Mouse (Mus musculus) left cerebral cortex, adult 11 months (tissue): ENCODE data around the gene Cfap65.

Source experiments
- DNase-seq: peaks from one replicate; pipeline ENCODE4 v3.0.0; 2022; ENCODE audit warnings: low spot score

Gene Cfap65

DNA sequence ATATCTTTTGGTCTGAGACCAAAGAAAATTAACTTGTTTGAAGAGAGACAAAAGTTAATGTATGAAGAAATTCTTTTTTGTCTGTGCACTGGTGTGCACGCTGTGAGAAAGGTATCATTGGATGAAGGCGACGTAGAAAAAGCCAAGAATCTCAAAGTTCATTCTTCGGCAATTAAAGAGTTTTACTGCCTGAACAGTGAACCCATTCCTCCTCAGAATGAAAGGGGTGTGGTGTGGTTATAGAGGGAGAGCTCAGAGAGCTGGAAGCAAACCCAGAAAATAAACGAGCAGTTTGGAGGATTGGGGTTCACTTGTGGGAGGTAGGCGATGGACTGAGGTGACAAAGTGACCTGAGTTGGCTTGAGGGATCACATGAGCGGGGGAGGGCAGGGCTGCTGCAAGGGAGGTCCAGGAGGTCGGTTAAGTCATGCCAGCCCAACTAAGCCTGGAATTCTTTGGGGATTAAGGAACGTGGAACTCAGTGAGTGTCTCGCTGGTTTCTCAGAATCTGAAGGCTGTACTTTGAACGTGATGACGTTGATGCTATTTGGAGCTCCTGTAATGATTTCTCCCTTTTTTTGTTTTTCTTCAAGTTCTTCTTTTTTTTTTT is 927 bp upstream of the Cfap65 start:
- DNase-seq: no peak

DNA sequence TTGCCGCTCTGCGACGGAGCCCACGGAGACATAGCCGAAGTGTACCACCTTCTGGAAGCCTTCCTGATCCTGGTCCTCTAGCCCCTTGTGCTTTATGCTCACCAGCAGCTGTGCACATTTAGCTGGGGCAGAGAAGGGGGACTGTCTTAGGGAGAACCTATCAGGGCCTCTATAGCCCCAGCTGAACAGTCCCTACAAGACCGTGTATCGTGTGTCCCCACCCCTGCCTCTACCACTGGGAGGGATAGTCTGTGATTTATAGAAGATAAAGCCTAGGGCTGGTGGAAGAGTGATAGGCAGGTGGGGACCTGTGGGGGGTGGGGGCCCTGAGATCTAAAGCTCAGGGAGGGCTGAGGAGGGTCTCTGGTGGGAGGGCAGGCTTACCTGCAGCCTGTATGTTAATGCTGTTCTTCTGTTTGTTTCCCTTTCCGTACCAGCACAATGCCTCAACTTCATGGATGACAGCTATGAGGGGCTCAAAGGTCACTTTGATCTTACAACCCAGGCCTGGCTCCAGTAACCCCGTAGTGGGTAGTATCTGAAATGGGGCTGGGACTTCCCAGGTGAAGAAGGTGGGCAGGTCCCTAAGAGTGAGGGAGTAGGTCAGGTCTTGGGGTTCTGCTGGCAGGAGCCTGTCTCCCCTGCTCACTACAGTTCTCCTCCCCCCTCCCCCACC is 7.6 kb downstream of the Cfap65 start:
- no peak for DNase-seq

DNA sequence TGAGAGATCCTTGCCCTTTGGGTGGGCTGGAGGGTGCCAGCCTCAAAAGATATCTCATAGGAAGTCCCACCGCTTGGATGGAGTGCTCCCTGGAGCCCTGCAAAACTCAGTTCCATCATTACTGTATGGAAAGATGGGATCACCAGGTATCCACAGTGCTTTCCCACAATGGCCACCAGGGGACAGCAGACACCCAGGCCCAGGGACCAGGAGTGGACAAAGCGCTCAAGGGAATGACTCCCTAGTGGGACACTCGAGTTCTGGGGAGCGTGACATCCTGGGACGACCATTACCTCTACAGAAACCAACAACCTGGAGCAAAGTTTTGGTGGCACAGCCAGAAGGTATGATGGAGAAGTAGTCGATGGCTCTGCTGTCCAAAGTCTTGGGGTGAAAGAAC is 8.7 kb downstream of the Cfap65 start:
- peak; percentile 16 for DNase-seq

DNA sequence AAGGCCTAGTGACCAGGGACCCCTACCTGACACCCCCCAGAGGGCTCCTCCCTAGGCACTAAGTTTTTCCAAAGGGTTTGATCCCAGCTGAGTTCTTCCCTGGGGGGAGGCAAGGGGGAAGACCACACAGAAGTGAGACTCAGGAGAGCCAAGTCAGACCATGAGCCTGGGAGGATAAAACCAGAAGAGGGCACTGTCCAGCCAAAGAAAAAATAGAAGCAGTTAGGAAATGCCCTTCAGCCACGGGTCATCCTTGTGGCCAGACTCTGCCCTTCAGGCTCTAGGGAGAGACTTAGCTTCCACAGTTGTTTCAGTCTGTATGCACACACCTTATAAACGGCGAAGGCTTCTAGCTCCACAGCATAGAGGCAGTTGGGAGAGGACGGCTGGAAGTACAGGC is 10.9 kb downstream of the Cfap65 start:
- no peak for DNase-seq

DNA sequence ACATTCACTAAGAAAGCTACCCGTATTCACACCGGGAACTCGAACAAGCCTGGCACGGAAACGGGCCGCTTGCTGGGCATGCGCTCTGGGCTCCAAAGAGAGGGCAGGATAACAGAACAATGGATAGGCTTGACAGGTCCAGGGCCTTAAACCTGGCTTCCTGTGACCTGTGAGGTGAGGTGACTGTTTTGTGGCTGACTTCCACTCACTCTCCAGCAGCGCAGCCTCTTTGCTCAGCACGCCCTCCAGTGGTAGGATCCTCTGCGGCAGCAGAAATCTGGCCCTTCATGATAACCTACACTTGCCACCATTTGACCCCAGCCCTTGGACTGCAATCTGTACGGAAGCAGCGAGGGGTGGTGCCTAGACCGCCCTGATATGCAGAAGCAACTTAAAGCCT is 19.7 kb downstream of the Cfap65 start:
- no peak for DNase-seq

DNA sequence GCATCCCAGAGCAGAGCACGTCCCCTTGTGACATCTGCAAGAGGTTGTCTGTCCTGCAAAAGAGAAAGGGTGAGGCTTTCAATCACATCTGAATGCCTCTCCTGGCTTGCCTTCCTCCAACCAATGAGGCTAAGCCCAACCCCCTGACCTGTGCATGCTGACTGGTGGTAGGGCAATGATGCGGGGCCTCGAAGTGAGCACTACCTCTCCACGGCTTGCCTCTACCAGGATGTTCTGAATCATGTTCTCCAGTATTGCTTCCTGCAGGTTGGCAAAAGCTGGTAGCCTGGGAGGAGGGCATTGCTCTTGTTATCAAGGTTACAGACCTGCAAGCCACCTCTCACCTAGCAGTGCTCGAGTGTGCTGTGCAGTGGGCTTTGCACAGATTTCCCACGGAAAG is 33.2 kb downstream of the Cfap65 start:
- no peak for DNase-seq

DNA sequence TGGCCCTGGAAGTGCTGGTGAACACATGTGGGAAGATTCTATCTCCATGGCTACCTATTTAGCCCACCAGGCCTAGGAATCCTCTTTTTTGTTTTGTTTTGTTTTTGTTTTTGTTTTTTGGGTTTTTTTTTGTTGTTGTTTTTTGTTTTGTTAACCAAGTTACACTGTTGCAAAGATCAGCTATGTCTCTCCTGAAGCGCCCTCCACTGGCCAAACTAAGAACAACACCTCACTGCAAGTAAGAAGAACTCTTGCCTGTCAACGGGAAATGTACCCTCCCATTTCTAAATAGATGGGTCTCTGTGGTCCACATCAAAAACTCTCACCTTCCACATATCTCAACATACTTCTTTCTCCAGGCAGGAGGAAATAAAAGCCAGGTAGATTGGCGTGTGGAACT is 33.7 kb downstream of the Cfap65 start:
- DNase-seq: no peak

DNA sequence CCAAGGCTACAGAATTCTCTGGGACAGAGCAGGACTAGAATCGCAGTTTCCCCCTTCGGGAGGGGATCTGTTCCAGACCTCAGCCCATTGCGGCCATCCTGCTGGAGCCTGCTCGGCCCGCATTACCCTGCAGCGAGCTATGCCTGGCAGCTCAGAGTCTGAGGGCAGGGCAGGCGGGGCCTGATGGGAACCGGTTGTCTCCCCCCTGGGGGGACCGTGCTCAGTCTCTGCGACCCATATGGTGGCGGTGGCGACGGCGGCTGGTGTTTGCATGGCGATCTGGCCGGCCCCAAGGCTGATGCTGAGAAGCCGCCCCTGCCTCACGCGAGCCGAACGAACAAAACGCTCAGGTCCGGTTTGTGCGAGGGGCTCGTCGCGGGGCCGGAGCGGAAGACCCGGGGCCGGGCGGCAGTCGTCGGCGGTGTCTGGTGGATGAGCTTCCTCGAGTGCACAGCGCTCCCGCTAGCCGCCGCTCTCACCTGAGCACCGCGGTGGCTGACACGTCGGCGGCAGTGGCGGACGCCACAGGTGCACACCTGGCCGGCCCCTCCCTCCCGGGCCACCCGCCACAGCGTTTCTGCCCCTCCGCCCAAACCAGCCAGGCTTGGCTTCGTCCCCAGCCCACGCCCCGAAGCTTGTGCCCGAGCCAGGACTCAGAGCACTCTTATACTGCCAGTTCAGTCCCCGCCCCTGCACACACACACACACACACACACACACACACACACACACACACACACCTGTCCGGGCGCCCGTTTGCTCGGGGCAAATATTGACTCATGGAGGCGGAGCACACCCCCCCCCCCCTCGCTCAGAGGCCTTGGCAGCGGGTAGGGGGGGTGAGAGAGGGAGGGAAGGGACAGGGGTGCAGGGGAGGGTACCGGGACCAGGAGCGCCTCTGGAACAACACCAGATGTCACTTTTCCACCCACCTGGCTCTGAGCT is 34.8 kb downstream of the Cfap65 start:
- no peak for DNase-seq

DNA sequence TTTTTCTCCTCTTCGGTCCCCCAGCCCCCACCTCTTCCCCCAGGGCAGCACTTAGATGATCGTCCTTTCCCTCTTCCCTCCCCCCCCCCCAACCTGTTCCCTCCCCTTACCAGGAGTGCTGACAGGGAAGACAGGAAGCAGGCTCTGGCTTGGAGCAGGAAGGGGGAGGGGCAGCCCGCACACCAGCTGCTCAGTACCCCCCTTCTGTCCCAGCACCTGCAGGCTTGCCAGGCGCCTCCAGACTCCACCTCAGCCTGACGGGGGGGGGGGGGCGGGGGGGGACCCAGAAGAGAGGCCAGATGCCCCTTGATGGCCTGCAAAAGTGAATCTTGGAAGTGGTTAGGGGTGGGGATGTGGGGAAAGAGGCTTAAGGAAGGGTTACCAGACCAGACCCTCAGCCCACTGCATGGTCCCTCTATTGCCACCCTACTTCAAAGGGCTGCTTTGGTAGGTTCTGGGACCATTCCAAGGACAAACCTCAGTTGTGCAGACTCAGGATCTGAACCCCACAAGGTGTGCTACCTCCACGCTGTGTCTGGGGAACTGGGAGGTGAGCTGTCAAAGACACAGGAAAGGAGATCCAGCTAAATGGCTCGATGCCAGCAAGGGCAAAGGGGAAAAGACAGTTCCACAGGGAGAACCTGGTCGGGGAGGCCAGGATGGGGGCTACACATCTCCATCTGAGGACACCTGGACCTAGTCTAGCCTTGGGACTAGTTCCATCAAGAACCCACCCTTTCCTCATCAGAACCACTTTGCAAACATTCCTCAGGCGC is 36.6 kb downstream of the Cfap65 start:
- DNase-seq: no peak

DNA sequence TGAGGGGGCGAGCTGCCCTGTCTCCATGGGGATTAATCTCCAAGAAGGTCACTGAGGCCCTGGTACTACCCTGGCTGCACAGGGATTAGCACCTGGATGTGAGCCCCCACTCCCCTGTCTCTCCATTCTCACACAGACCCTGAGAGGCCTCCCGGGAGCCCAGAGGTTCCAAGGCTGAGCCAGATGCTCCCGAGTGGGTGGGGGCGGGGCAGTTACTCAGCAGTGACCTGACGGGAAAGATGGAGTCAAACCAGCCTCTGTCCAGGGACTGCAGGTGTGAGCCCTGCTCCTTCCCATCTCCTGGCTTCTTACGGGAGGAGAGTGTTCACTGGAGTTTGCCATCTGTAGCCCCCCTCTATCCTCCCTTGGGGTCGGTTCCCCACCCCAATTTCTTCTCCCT is 37.4 kb downstream of the Cfap65 start:
- no peak for DNase-seq

DNA sequence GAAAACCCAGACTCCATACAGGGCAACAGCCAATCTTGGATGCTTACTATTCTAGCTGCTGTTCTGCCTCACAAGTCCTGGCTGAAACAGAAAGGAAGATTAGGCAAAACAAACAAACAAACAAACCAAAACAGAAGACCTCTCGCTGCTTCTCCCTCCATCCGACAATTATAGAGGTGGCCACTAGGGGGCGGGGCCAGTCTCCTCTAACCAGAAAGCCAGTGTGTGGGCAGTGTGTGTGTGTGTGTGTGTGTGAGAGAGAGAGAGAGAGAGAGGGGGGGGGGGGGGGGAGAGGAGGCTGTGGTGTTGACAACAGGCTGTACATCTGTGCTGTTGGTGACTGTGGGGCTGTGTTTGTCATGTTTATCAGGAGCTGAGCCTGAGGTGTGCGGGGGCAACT is 40.4 kb downstream of the Cfap65 start:
- peak; percentile 26 for DNase-seq

DNA sequence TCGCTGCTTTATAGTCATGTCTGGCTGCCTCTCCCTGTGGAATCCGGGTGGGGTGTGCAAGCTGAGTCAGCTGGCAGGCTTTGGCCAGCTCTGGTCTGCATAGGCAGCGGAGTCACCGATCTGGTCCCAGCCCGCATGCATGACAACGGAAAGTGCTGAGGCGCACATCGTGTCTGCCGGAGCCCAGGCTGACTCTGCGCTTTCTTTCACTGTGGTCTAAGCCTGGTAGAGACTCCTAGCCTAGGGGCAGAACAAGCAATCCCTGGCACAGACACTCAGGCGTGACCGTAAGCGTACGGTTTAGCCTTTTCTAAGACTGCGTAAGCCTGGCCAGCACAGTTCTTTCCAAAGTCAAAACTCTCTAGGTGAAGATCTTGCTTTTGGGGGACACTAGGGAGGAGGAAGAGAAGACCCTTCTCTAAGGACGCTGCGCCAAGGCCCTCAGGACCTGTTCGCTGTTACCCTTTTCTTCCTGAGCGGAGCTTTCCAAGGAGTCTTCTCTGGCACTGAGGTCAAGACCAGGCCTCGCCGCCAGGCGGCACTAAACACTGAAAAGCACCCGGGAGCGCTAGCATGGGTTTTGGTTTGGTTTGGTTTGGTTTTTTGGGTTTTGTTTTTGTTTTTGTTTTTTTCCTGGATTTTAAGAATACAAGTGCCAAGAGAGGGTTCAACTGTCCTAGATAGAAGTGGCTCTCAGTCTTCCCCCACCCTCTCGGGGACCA is 42.1 kb downstream of the Cfap65 start, which contains the start of gene Cryba2:
TSS of gene Cryba2 (minus strand) at position 10 of the 722 bp plus-strand sequence.
- no peak for DNase-seq

DNA sequence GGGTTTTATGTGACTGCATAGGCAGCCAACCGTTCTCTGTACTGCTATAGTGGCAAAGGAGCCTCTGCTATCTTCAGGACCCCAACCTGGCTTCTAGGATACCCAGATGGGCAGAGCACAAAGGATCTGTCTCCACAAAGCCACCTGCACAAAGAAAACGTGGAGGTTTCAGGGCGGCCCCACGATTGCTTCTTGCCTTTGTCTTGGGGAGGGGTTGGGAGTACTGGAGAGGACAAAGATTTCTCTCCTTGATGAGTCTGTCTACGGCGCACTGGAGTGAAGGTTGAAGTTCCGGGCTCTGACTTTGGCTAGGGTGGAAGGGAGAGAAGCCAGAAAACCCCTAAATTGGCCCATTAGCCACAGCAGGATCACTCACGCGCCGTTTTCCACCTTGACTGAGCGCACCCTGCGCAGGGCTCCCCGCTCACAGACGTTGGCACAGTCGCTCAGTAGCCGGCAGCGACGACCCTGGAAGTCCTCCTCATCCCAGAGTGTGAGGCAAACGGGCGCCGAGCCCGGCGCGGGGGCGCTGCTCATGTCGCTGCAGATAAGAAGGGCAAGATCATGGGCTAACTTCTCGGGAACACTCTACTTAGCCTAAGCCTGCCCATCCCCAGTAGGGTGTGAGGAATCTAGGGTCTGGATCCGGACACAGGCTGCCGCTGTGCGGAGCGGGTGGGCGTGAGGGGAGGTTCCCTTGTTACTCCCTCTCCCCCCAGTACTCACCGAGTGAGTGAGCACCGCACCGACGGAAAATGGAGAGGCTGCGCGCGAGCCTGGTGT is 42.9 kb downstream of the Cfap65 start:
- DNase-seq: no peak

DNA sequence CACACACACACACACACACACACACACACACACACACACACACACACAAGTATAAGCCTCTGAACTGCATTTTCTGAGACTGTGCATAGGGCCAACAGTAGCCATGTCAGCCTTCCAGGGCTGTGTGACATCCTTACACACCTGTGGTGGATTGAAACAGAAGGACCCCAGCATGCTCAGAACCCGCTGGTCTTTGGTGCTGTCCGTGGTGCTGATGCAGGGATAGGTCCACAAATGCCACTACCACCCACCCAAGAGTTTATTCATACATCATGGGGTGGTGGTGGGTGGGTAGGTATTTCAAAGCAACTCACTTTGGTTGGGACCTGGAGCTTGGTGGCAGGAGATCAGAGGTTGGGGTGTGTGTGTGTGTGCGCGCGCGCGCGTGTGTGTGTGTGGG is 43.9 kb downstream of the Cfap65 start:
- DNase-seq: no peak

DNA sequence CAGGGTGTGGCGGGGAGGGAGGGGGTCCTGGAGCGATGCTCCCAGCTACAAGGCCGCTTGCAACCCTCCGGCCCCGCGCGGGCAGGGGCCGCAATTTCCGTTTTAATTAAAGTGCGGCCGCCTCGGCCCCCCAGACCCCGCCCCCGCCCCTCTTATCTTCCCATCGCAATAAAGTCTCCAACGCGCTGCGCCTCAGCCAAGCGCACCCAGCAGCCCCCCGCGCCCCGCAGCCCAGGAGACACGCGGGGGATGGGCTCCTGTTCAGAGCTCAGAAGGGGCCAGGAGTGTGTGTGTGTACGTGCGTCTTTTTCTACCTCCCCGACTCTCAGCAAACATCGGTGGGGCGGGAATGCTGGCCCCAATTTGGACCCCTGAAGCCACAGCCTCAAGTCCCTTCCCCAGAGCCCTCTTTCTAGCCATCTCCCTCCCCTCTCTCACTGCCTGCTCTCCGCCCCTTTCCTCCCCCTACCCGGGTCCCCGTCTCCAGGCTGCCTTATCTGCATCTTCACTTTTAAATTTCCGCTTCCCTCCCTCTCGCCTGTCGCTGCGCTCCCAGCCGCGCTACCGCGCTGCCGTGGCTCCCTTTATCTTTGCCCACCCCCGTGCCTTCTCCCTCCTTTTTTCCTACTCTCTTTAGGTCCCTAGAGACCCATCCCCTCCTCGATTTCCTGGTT is 49.9 kb downstream of the Cfap65 start, which contains the start of gene Fev:
TSS of gene Fev (minus strand) at position 51 of the 674 bp plus-strand sequence.
- no peak for DNase-seq

DNA sequence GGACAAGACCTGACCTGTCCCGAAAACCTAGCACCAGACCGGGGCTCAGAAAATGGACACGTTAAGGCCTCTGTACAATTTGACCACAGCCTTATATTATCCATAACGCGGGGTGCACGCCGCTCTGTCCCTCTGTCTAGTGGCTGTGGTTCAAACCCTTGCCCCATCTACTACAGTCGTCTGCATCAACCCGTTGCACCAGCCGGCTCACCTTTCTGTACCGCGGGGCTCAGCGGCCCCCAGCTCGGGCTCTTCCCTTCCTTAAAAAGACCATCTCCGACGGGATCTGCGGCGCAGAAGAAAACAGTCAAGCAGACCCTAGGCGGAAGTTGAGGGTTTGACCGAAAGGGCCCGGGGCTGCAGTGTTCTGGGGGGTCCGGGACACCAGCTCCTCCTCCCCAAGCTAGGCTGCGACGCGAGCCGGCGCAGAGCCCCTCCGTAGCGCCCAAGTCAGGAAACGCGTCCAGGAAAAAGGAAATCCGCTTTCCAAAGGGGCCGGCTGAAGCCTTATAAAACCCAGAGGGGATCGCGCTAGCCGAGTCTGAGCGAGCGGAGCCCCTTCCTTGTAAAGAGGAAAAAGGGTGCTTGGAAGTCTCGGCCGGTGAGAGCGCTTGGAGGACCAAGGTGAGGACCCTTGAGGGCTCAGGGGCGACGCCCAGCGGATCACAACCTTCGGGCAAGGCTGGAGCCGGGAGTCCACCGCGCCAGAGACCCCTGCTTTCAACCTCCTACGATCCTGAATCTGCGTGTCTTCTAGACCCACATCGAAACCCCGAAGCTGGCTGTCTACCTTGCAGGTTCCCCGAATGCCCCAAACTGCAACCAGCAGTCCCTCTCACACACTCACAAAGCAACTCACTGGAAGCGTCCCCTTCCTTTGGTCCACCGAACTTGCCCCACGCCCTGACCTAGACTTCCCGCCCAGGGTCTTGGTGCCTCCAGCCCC is 50.9 kb downstream of the Cfap65 start:
- DNase-seq: no peak

DNA sequence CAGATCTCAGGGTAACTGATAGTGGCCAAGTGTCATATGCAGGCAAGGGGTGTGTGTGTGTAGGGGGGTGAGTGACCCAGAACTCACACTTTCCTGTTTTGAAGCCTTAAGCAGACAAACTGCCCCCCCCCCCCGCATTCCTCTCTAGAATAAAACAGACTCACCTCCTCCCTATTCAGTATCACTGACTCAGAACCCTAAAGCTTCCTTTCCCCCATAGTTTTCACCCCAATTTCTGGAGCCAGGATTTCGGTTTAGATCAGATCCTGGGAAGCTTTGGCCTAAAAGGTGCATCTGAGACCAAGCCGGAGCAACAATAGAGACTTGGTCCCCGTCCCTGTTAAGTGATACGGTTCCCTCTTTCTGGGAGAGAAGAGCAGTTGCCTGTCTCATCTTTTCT is 52.0 kb downstream of the Cfap65 start:
- DNase-seq: no peak

DNA sequence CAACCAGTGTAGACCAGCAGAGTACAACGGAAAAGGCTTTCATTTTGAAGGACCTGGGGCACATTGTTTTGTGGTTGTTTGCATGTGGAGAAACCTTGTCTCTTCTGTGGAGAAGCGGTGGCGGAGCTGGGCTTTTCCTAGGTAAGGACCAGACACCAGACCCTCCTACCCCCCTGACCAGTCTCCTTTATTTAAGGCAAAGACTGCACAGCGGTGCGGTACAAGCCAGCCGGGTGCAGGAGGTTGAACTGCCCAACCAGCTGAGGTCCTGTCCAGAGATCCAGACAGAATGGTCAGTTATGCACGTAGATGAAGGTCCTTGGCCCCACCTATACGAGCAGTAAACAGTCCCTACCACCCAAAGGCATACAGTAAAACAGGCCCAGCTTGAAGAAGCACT is 52.6 kb downstream of the Cfap65 start:
- DNase-seq: no peak
